Comparison of ENCODE assay signal across 21 mouse cellular contexts in genomic region chr7:141947512-141947911, GRCm38 (mm10). TPM values are rescaled to one million over a fixed set of nuclear protein-coding genes. Genes with fewer than 3 reads are reported as not detected.
A peak's percentile ranks its signal among the peaks of the same experiment; 100 is the strongest.
DNase-seq lines count a peak whose midpoint lies in the region; ATAC-seq and TF ChIP-seq lines count a peak whose summit lies in the region.
"Had no signal": no experiment of that assay in that cellular context is flagged by ENCODE, and none has a peak within 500 bp of the region (broad histone marks: within the 10 kb centered on the region; RNA-seq: fewer than 3 reads in every experiment).

No protein-coding gene starts in this region.

- ATAC-seq in hindbrain, embryonic 13.5 days (ENCODE audit: low FRiP score) = no peak
- ATAC-seq: activated CD4-positive, CD25-positive, alpha-beta regulatory T cell, adult 4 months; CD4-positive, CD25-positive, alpha-beta regulatory T cell, adult 4 months; Patski had no signal

- no peak overlapping the region for H3K4me3 ChIP-seq in cerebellum, adult 2 months (replicated peaks; ENCODE audit: insufficient read depth, low read depth, low read length)
- no peak overlapping the region for H3K4me3 ChIP-seq in hindbrain, embryonic 13.5 days
- no peak overlapping the region for H3K4me3 ChIP-seq in hindbrain, embryonic 10.5 days

- no peak overlapping the region for H3K27ac ChIP-seq in cerebellum, adult 2 months (ENCODE audit: insufficient read depth, low read length)
- H3K27ac ChIP-seq in hindbrain, embryonic 13.5 days = peak overlapping the region; percentile 99; the same call in 1 of the 2 replicates
- no peak overlapping the region for H3K27ac ChIP-seq in hindbrain, embryonic 10.5 days

- no peak overlapping the region for H3K9ac ChIP-seq in hindbrain, embryonic 13.5 days

- H3K9me3 ChIP-seq in hindbrain, embryonic 13.5 days = no peaks in the 10 kb centered on the region
- no peaks in the 10 kb centered on the region for H3K9me3 ChIP-seq in hindbrain, embryonic 10.5 days

- H3K36me3 ChIP-seq in hindbrain, embryonic 13.5 days = peaks cover 7% of the 10 kb centered on the region
- H3K36me3 ChIP-seq in hindbrain, embryonic 10.5 days = peaks cover 10% of the 10 kb centered on the region
- H3K36me3 ChIP-seq: G1E had no signal

- peak; percentile 53 for DNase-seq in cerebellum, adult 11-12 months
- no peak for DNase-seq in cerebellum, postnatal 14 days
- peak; percentile 59 for DNase-seq in cerebellum, adult 9-10 months
- DNase-seq in cerebellum, postnatal 4 days (ENCODE audit: low spot score in 2 of 2) = no peak
- DNase-seq in cerebellum, adult 9-11 months = peak; percentile 47
- no peak for DNase-seq in cerebellum, adult 2 months
- DNase-seq in hindbrain, embryonic 10.5 days (ENCODE audit: low spot score) = no peak
- DNase-seq: adrenal gland, adult 2 months; adrenal gland, adult 8-10 months; adrenal gland, postnatal 10 days; adrenal gland, postnatal 14 days; adrenal gland, postnatal 25 days; adrenal gland, postnatal 36 days; B cell, adult 2 months; cerebellum, adult 11 months; cerebellum, adult 18-20 months had no signal

- TF ChIP-seq POLR2A in cerebellum, adult 2 months (IDR thresholded peaks at IDR 0.05; ENCODE audit: borderline replicate concordance, insufficient read depth, low read length) = no peak

- H3K4me2 ChIP-seq in hindbrain, embryonic 13.5 days = no peak overlapping the region

- peaks cover 28% of the 10 kb centered on the region for H3K4me1 ChIP-seq in cerebellum, adult 2 months (ENCODE audit: control insufficient read depth, insufficient read depth, low read length)
- peaks cover 74% of the 10 kb centered on the region for H3K4me1 ChIP-seq in hindbrain, embryonic 13.5 days (replicated peaks)
- H3K4me1 ChIP-seq in hindbrain, embryonic 10.5 days (replicated peaks) = peaks cover 48% of the 10 kb centered on the region

- no peaks in the 10 kb centered on the region for H3K27me3 ChIP-seq in cerebellum, adult 2 months (ENCODE audit: control insufficient read depth, insufficient read depth, low read length)
- H3K27me3 ChIP-seq in hindbrain, embryonic 13.5 days = peaks cover 5% of the 10 kb centered on the region; the same call in 1 of the 2 replicates
- peaks cover 53% of the 10 kb centered on the region for H3K27me3 ChIP-seq in hindbrain, embryonic 10.5 days (ENCODE audit: insufficient read depth, poor library complexity, severe bottlenecking)

- no peak for TF ChIP-seq CTCF in cerebellum, adult 2 months (IDR thresholded peaks at IDR 0.05; ENCODE audit: borderline replicate concordance, insufficient read depth, low read depth, low read length)

RNA-seq across cellular contexts. Expression of gene Brsk2, which starts 2.0 kb away (rescaled TPM):
- 173 and 182 TPM in 2 replicates for polyA plus RNA-seq in cerebellum, adult 2 months (2012; rRNA removed)
- polyA plus RNA-seq in hindbrain, embryonic 13.5 days (2015; fragmentation: Nextera tagmentation; extraction: Ambion mirVana) = 22.5 and 24.5 TPM in 2 replicates
- 8.7 and 14.1 TPM in 2 replicates for polyA plus RNA-seq in hindbrain, embryonic 10.5 days (2016; fragmentation: Nextera tagmentation; extraction: Ambion mirVana)
- polyA plus RNA-seq: G1E had no signal

RNA-seq across cellular contexts. Expression of gene Tollip, which starts 29.2 kb away (rescaled TPM):
- 151 and 161 TPM in 2 replicates for polyA plus RNA-seq in cerebellum, adult 2 months (2012; rRNA removed)
- 70.1 and 72.9 TPM in 2 replicates for polyA plus RNA-seq in hindbrain, embryonic 13.5 days (2015; fragmentation: Nextera tagmentation; extraction: Ambion mirVana)
- polyA plus RNA-seq in hindbrain, embryonic 10.5 days (2016; fragmentation: Nextera tagmentation; extraction: Ambion mirVana) = 60.3 and 69.0 TPM in 2 replicates

Comparison
In these comparisons a context has a peak if more than half of its experiments do, and no peak if none do; other contexts are left out.
1. DNase-seq: peak in cerebellum, adult 11-12 months (single experiment), cerebellum, adult 9-10 months (single experiment) and cerebellum, adult 9-11 months (single experiment); none in cerebellum, postnatal 14 days (0 of 2), cerebellum, postnatal 4 days (0 of 2), cerebellum, adult 2 months (0 of 2) and hindbrain, embryonic 10.5 days (single experiment).